Mouse (Mus musculus) megakaryocyte, embryonic 14.5 days (primary cell): ENCODE data around the gene Acsl3. TPM values are rescaled to one million over a fixed set of nuclear protein-coding genes. Genes with fewer than 3 reads are reported as not detected.

Experiments used
- H3K27me3 ChIP-seq: replicated peaks from 2 replicates; pipeline ENCODE3; 2012; ENCODE audit warnings: inconsistent platforms
- H3K36me3 ChIP-seq: replicated peaks from 2 replicates; pipeline ENCODE3; 2012; ENCODE audit warnings: low read length, inconsistent platforms, mixed read lengths
- H3K4me1 ChIP-seq: 2 replicates; pipeline ENCODE4 v1.6.1; 2012; ENCODE audit warnings: inconsistent platforms
- H3K4me3 ChIP-seq: replicated peaks from 2 replicates; pipeline ENCODE3; 2012; ENCODE audit warnings: moderate library complexity, mild to moderate bottlenecking, inconsistent platforms
- H3K9me3 ChIP-seq: 2 replicates; pipeline ENCODE4 v1.6.1; 2012; ENCODE audit warnings: inconsistent platforms
- FLI1 ChIP-seq: IDR thresholded peaks from 2 replicates; pipeline ENCODE4 v1.6.1; 2012; ENCODE audit warnings: low read length, inconsistent platforms, mixed read lengths
- GATA1 ChIP-seq: IDR thresholded peaks from 3 replicates; pipeline ENCODE4 v1.6.1; 2012; ENCODE audit warnings: mixed read lengths, low read length, inconsistent platforms, borderline replicate concordance
- polyA plus RNA-seq: library from polyadenylated mRNA; stranded (reverse); fragments of >175 nt; gene quantifications from 2 replicates; pipeline ENCODE4 v1.2.3, GENCODE M21; 2012; ENCODE audit warnings: low replicate concordance; ENCODE audit not compliant: insufficient read depth

Gene Acsl3
- polyA plus RNA-seq, result 3.3 TPM in 1 of 2 replicates, not detected in the other

GRCm38 (mm10) chr1:78657671-78658440 lies at the start of gene Acsl3, which contains the start of gene Utp14b:
Acsl3 (plus strand) TSS chr1:78657825.
Utp14b (plus strand) TSS chr1:78658038.
- H3K4me1 ChIP-seq, result peaks cover 43% of the 10 kb centered on the region
- TF ChIP-seq GATA1 (no peak), FLI1 (no peak)
- no peaks in the 10 kb centered on the region for H3K9me3 ChIP-seq
- H3K36me3 ChIP-seq, result no peaks in the 10 kb centered on the region
- H3K27me3 ChIP-seq, result no peaks in the 10 kb centered on the region
- peak within 1 kb of the TSS; percentile 98 for H3K4me3 ChIP-seq

GRCm38 (mm10) chr1:78609134-78609907 lies 48.3 kb upstream of the Acsl3 start:
- 0 out of 2 replicates have a peak, but pooled peaks cover 3% of the 10 kb centered on the region for H3K9me3 ChIP-seq
- no peaks in the 10 kb centered on the region for H3K36me3 ChIP-seq
- no peak overlapping the region for H3K4me3 ChIP-seq
- no peaks in the 10 kb centered on the region for H3K4me1 ChIP-seq
- H3K27me3 ChIP-seq, result peaks cover 9% of the 10 kb centered on the region
- TF ChIP-seq FLI1 (no peak), GATA1 (no peak)

GRCm38 (mm10) chr1:78611039-78611438 lies 46.6 kb upstream of the Acsl3 start:
- TF ChIP-seq FLI1 (no peak), GATA1 (no peak)
- Histone ChIP-seq H3K27me3 (peaks cover 9% of the 10 kb centered on the region), H3K36me3 (no peaks in the 10 kb centered on the region), H3K4me1 (no peaks in the 10 kb centered on the region), H3K4me3 (no peak overlapping the region), H3K9me3 (0 out of 2 replicates have a peak, but pooled peaks cover 3% of the 10 kb centered on the region)

GRCm38 (mm10) chr1:78612959-78613358 lies 44.7 kb upstream of the Acsl3 start:
- no peaks in the 10 kb centered on the region for H3K4me1 ChIP-seq
- peaks cover 9% of the 10 kb centered on the region for H3K27me3 ChIP-seq
- no peak overlapping the region for H3K4me3 ChIP-seq
- H3K9me3 ChIP-seq, result 0 out of 2 replicates have a peak, but pooled peaks cover 3% of the 10 kb centered on the region
- no peaks in the 10 kb centered on the region for H3K36me3 ChIP-seq
- TF ChIP-seq FLI1 (no peak), GATA1 (no peak)

GRCm38 (mm10) chr1:78624352-78624751 lies 33.3 kb upstream of the Acsl3 start:
- TF ChIP-seq GATA1 (no peak), FLI1 (no peak)
- Histone ChIP-seq H3K27me3 (peaks cover 4% of the 10 kb centered on the region), H3K9me3 (no peaks in the 10 kb centered on the region; the same call in 1 of the 2 replicates), H3K4me3 (no peak overlapping the region), H3K36me3 (no peaks in the 10 kb centered on the region), H3K4me1 (no peaks in the 10 kb centered on the region)

GRCm38 (mm10) chr1:78634486-78634885 lies 23.1 kb upstream of the Acsl3 start:
- no peak overlapping the region for H3K4me3 ChIP-seq
- H3K4me1 ChIP-seq, result no peaks in the 10 kb centered on the region

GRCm38 (mm10) chr1:78640871-78641270 lies 16.8 kb upstream of the Acsl3 start:
- Histone ChIP-seq H3K36me3 (no peaks in the 10 kb centered on the region), H3K9me3 (peaks cover 8% of the 10 kb centered on the region), H3K4me3 (no peak overlapping the region), H3K4me1 (peaks cover 17% of the 10 kb centered on the region), H3K27me3 (peaks cover 3% of the 10 kb centered on the region)
- no peak for TF ChIP-seq FLI1
- no peak for TF ChIP-seq GATA1

More at GRCm38 (mm10) chr1:78634486-78634885, 23.1 kb upstream of the Acsl3 start:
- Histone ChIP-seq H3K9me3 (no peaks in the 10 kb centered on the region), H3K36me3 (no peaks in the 10 kb centered on the region), H3K27me3 (peaks cover 5% of the 10 kb centered on the region)
- TF ChIP-seq GATA1, result no peak
- no peak for TF ChIP-seq FLI1

- peaks cover 3% of the 10 kb centered on the region for H3K27me3 ChIP-seq
- H3K4me1 ChIP-seq, result peaks cover 20% of the 10 kb centered on the region
- H3K4me3 ChIP-seq, result no peak overlapping the region
- no peaks in the 10 kb centered on the region for H3K36me3 ChIP-seq
- TF ChIP-seq GATA1 (no peak), FLI1 (no peak)
- peaks cover 8% of the 10 kb centered on the region for H3K9me3 ChIP-seq
Observed at GRCm38 (mm10) chr1:78641791-78642190, 15.8 kb upstream of the Acsl3 start.

GRCm38 (mm10) chr1:78642197-78642596 lies 15.4 kb upstream of the Acsl3 start:
- Histone ChIP-seq H3K27me3 (peaks cover 3% of the 10 kb centered on the region), H3K36me3 (no peaks in the 10 kb centered on the region), H3K4me1 (peaks cover 20% of the 10 kb centered on the region), H3K4me3 (no peak overlapping the region), H3K9me3 (peaks cover 8% of the 10 kb centered on the region)
- TF ChIP-seq GATA1, result no peak
- no peak for TF ChIP-seq FLI1

- H3K4me3 ChIP-seq, result no peak overlapping the region
- H3K27me3 ChIP-seq, result peaks cover 1% of the 10 kb centered on the region
- H3K36me3 ChIP-seq, result no peaks in the 10 kb centered on the region
- peaks cover 19% of the 10 kb centered on the region for H3K4me1 ChIP-seq
- TF ChIP-seq GATA1 (no peak), FLI1 (no peak)
- H3K9me3 ChIP-seq, result peaks cover 7% of the 10 kb centered on the region
Observed at GRCm38 (mm10) chr1:78647317-78647885, 10.2 kb upstream of the Acsl3 start.
